ENCODE assay signal across 11 mouse cellular contexts in the genomic region with DNA sequence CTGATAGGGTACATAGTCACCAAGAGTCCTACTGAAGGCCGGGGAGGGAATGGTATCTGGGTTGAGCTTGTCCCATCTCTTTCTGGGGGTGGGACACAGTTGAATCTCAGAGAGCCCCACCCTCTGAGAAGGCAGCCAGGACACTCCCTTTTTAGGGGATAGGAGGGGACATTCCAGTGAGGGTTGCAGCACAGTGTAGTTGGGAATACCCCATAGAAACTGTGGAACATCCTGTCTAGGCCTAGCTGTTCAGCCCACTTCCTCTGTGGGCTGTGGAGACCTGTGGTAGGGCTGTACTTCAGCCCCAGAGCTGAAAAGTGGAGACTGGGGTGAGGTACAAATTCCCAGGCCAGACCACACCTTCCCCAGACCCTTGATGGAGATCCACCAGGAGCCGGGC. TPM values are rescaled to one million over a fixed set of nuclear protein-coding genes. Genes with fewer than 3 reads are reported as not detected.
A peak's percentile ranks its signal among the peaks of the same experiment; 100 is the strongest.
DNase-seq lines count a peak whose midpoint lies in the region; ATAC-seq and TF ChIP-seq lines count a peak whose summit lies in the region.
"Had no signal": no experiment of that assay in that cellular context is flagged by ENCODE, and none has a peak within 500 bp of the region (broad histone marks: within the 10 kb centered on the region; RNA-seq: fewer than 3 reads in every experiment).

No protein-coding gene starts in this region.

- no peak for DNase-seq in hindbrain, embryonic 14.5 days (ENCODE audit: low spot score)
- DNase-seq in spleen, adult 2 months (ENCODE audit: low read depth in 1 of 2, low spot score in 2 of 2), result no peak
- no peak for DNase-seq in spleen, postnatal 14 days (ENCODE audit: low spot score in 2 of 2)
- no peak for DNase-seq in embryo, embryonic 10.5 days (ENCODE audit: low spot score)
- DNase-seq in thymus, postnatal 0 days (ENCODE audit: low spot score), result no peak
- DNase-seq: adrenal gland, postnatal 25 days; liver; spleen, adult 18-20 months; thymus, postnatal 14 days had no signal

- H3K4me3 ChIP-seq in hindbrain, embryonic 15.5 days, result no peak overlapping the region
- H3K4me3 ChIP-seq in hindbrain, embryonic 14.5 days (replicated peaks; ENCODE audit: low read length), result no peak overlapping the region
- H3K4me3 ChIP-seq in spleen, adult 2 months (ENCODE audit: extremely low read depth, insufficient read depth, insufficient read length), result no peak overlapping the region

- peaks cover 17% of the 10 kb centered on the region for H3K4me1 ChIP-seq in hindbrain, embryonic 15.5 days (replicated peaks)
- H3K4me1 ChIP-seq in hindbrain, embryonic 14.5 days (replicated peaks; ENCODE audit: control insufficient read depth, insufficient read depth, low read length), result peaks cover 8% of the 10 kb centered on the region
- H3K4me1 ChIP-seq in spleen, adult 2 months (ENCODE audit: control insufficient read depth, insufficient read depth, insufficient read length), result peaks cover 5% of the 10 kb centered on the region; the same call in 1 of the 2 replicates

- WGBS in hindbrain, embryonic 15.5 days, result 92% methylated on average over 2 of the region's 2 CpGs
- WGBS in hindbrain, embryonic 14.5 days, result 98% methylated on average over 2 of the region's 2 CpGs
- WGBS in spleen, adult 2 months, result 83% methylated on average over 2 of the region's 2 CpGs

- H3K27ac ChIP-seq in hindbrain, embryonic 15.5 days (replicated peaks), result no peak overlapping the region
- no peak overlapping the region for H3K27ac ChIP-seq in hindbrain, embryonic 14.5 days
- 0 out of 2 replicates have a peak overlapping the region, but pooled peaks have one; percentile 5 for H3K27ac ChIP-seq in spleen, adult 2 months (ENCODE audit: insufficient read depth, low read length)

- no peak overlapping the region for H3K9ac ChIP-seq in hindbrain, embryonic 15.5 days
- H3K9ac ChIP-seq in hindbrain, embryonic 14.5 days, result no peak overlapping the region

- no peaks in the 10 kb centered on the region for H3K9me3 ChIP-seq in hindbrain, embryonic 15.5 days
- H3K9me3 ChIP-seq in hindbrain, embryonic 14.5 days (ENCODE audit: control insufficient read depth, low read length), result no peaks in the 10 kb centered on the region

- H3K27me3 ChIP-seq in hindbrain, embryonic 15.5 days, result no peaks in the 10 kb centered on the region
- no peaks in the 10 kb centered on the region for H3K27me3 ChIP-seq in hindbrain, embryonic 14.5 days (ENCODE audit: control insufficient read depth, insufficient read depth, low read length)
- no peaks in the 10 kb centered on the region for H3K27me3 ChIP-seq in spleen, adult 2 months (ENCODE audit: control insufficient read depth, insufficient read depth, low read length)

- TF ChIP-seq POLR2A in spleen, adult 2 months (IDR thresholded peaks at IDR 0.05; ENCODE audit: low read depth, low read length), result no peak

- ATAC-seq in hindbrain, embryonic 15.5 days (ENCODE audit: low FRiP score, low read depth), result no peak
- no peak for ATAC-seq in hindbrain, embryonic 14.5 days (ENCODE audit: low FRiP score)
- ATAC-seq in inflammation-experienced regulatory T-cells, adult 6 months, result peak; percentile 76

- H3K36me3 ChIP-seq in hindbrain, embryonic 15.5 days, result peaks cover 10% of the 10 kb centered on the region; the same call in 1 of the 2 replicates
- peaks cover 15% of the 10 kb centered on the region; the same call in 1 of the 2 replicates for H3K36me3 ChIP-seq in hindbrain, embryonic 14.5 days (replicated peaks; ENCODE audit: control insufficient read depth, insufficient read depth)
- H3K36me3 ChIP-seq in spleen, adult 2 months (ENCODE audit: control insufficient read depth, insufficient read depth, low read length), result peaks cover 16% of the 10 kb centered on the region

- no peak for TF ChIP-seq CTCF in spleen, adult 2 months (IDR thresholded peaks at IDR 0.05; ENCODE audit: extremely low read depth, insufficient read depth, insufficient read length, insufficient replicate concordance)

- peak overlapping the region; percentile 34; the same call in 1 of the 2 replicates for H3K4me2 ChIP-seq in hindbrain, embryonic 15.5 days
- H3K4me2 ChIP-seq in hindbrain, embryonic 14.5 days (replicated peaks), result no peak overlapping the region

RNA-seq across cellular contexts. Expression of a gene that starts 0.9 kb away (rescaled TPM):
- 7.9 and 8.1 TPM in 2 replicates for polyA plus RNA-seq in hindbrain, embryonic 15.5 days (2015; fragmentation: Nextera tagmentation; extraction: Ambion mirVana)
- 6.9 and 7.3 TPM in 2 replicates for polyA plus RNA-seq in hindbrain, embryonic 14.5 days (2014; fragmentation: Nextera tagmentation; extraction: Ambion mirVana)
- 14.8 and 17.3 TPM in 2 replicates for polyA plus RNA-seq in spleen, adult 2 months (2012; rRNA removed)
- 10 to 100 TPM; 12.4 to 23.2 (median 19.2) TPM for polyA plus RNA-seq in inflammation-experienced regulatory T-cells, adult 6 months (2017; shearing (Covaris generic))
- polyA plus RNA-seq in thymus, postnatal 0 days (2015; fragmentation: Nextera tagmentation; extraction: Ambion mirVana), result 1.9 and 2.9 TPM in 2 replicates

RNA-seq across cellular contexts. Expression of a gene that starts 53.8 kb away (rescaled TPM):
- polyA plus RNA-seq in hindbrain, embryonic 15.5 days (2015; fragmentation: Nextera tagmentation; extraction: Ambion mirVana), result 2.8 and 4.5 TPM in 2 replicates
- 2.1 and 2.7 TPM in 2 replicates for polyA plus RNA-seq in hindbrain, embryonic 14.5 days (2014; fragmentation: Nextera tagmentation; extraction: Ambion mirVana)
- polyA plus RNA-seq in spleen, adult 2 months (2012; rRNA removed), result 60.0 and 70.9 TPM in 2 replicates
- polyA plus RNA-seq in inflammation-experienced regulatory T-cells, adult 6 months (2017; shearing (Covaris generic)), result under 1 TPM; 0.29 to 0.45 (median 0.42) TPM
- 11.9 and 12.0 TPM in 2 replicates for polyA plus RNA-seq in thymus, postnatal 0 days (2015; fragmentation: Nextera tagmentation; extraction: Ambion mirVana)
